Mouse (Mus musculus) ES-Bruce4 (cell line): ENCODE measurements around the gene Rcor3. TPM values are rescaled to one million over a fixed set of nuclear protein-coding genes. Genes with fewer than 3 reads are reported as not detected.

Experiments
- H3K27ac ChIP-seq: 2 replicates; pipeline ENCODE4 v1.5.1; 2012; ENCODE audit warnings: low read length, inconsistent platforms; ENCODE audit not compliant: insufficient read depth
- H3K27me3 ChIP-seq: 2 replicates; pipeline ENCODE4 v1.6.1; 2012; ENCODE audit warnings: mild to moderate bottlenecking, low read length, inconsistent platforms; ENCODE audit not compliant: control insufficient read depth, poor library complexity, insufficient read depth, severe bottlenecking
- H3K36me3 ChIP-seq: 2 replicates; pipeline ENCODE4 v1.6.1; 2012; ENCODE audit warnings: inconsistent platforms, mild to moderate bottlenecking, low read length, moderate library complexity; ENCODE audit not compliant: control insufficient read depth, poor library complexity, insufficient read depth, severe bottlenecking
- H3K4me1 ChIP-seq: one replicate; pipeline ENCODE4 v1.8.1; 2011; ENCODE audit warnings: low read length; ENCODE audit not compliant: control insufficient read depth, insufficient read depth
- H3K4me3 ChIP-seq: 2 replicates; pipeline ENCODE4 v1.5.1; 2011; ENCODE audit warnings: low read depth, mild to moderate bottlenecking, low read length
- H3K9ac ChIP-seq: 2 replicates; pipeline ENCODE4 v1.6.1; 2012; ENCODE audit warnings: low read depth, mild to moderate bottlenecking, inconsistent platforms; ENCODE audit not compliant: poor library complexity, severe bottlenecking
- H3K9me3 ChIP-seq: replicated peaks from 2 replicates; pipeline ENCODE4 v1.6.1; 2012; ENCODE audit warnings: mild to moderate bottlenecking, low read length, inconsistent platforms; ENCODE audit not compliant: control insufficient read depth, poor library complexity, insufficient read depth, severe bottlenecking
- CTCF ChIP-seq: IDR thresholded peaks from one replicate; pipeline ENCODE4 v1.8.1; 2011; ENCODE audit warnings: low read depth, low read length
- EP300 ChIP-seq: IDR thresholded peaks from 2 replicates; pipeline ENCODE4 v1.6.1; 2011; ENCODE audit warnings: low read depth, low read length; ENCODE audit not compliant: insufficient read depth
- POLR2A ChIP-seq: IDR thresholded peaks from one replicate; pipeline ENCODE4 v1.8.1; 2011; ENCODE audit warnings: low read length; ENCODE audit not compliant: insufficient read depth
- polyA plus RNA-seq: library from polyadenylated mRNA; stranded (reverse); fragments of >200 nt; gene quantifications from 2 replicates; pipeline ENCODE4 v1.2.4, GENCODE M21; 2011; ENCODE audit warnings: low read depth; ENCODE audit not compliant: missing spikeins, insufficient read depth, insufficient read length

The Rcor3 gene
- polyA plus RNA-seq, 1 experiment: 16.4 TPM

DNA sequence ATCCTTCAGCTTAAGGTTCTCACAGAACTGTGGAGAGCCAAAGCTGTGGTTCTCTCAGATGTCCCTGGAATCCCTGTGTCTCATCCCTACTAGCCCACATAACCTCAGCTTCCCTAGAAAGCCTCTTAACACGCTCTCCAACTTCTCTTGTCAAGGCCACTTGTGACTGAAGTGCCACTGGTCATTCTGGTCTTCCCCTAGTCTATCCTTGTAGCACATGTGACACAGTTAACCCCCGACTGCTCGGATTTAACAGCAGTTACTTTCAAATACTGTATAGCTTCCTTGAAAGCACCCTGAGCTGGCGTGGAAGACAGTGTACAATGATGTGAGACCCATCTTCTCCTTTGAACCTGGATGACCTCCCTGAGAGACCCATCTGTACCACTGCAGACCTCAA is 50.8 kb downstream of the Rcor3 start:
- Histone ChIP-seq H3K27ac (no peak overlapping the region), H3K27me3 (0 out of 2 replicates have a peak, but pooled peaks cover 3% of the 10 kb centered on the region), H3K36me3 (no peaks in the 10 kb centered on the region), H3K9me3 (no peaks in the 10 kb centered on the region), H3K4me3 (no peak overlapping the region), H3K4me1 (no peaks in the 10 kb centered on the region), H3K9ac (no peak overlapping the region)
- no peak for TF ChIP-seq EP300
- TF ChIP-seq POLR2A: no peak
- no peak for TF ChIP-seq CTCF

DNA sequence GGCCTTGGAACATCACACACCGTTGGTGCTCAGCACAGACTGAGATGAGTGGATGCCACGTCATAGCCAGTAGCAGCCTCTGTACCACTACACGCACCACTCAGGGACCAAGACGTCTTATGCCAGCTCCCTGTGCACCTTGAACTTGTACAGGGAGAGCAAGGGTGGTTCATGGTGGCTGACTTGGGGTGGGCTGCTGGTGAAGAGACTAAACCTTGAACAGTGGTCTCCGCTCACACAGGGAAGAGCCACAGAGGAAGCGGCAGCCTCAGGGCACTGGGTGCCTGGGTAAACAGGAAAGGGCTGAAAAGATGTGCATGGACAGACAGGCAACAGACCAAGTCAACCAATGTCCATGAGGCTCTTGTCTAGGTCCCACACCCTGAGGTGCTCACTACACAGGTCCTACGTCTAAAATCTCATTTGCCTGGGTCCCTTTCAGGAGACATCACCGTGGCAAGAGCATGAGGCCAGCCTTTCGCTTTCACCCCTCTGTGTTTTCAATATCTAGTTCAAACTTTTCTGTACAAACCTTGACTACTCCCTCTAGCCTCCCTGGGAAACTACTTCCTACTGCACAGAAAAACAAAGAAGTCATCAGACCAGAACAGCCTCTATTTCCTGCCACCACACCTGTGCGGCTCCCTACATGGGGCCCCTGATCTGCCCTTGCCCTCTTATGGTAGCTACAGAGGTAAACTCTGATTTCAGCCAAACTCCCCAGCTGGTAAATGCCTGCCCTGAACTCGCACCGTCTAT is 51.4 kb downstream of the Rcor3 start:
- TF ChIP-seq CTCF (no peak), POLR2A (no peak), EP300 (no peak)
- no peak overlapping the region for H3K9ac ChIP-seq
- H3K9me3 ChIP-seq: no peaks in the 10 kb centered on the region
- no peak overlapping the region for H3K27ac ChIP-seq
- no peaks in the 10 kb centered on the region for H3K27me3 ChIP-seq
- H3K4me1 ChIP-seq: no peaks in the 10 kb centered on the region
- H3K4me3 ChIP-seq: no peak overlapping the region
- no peaks in the 10 kb centered on the region for H3K36me3 ChIP-seq

DNA sequence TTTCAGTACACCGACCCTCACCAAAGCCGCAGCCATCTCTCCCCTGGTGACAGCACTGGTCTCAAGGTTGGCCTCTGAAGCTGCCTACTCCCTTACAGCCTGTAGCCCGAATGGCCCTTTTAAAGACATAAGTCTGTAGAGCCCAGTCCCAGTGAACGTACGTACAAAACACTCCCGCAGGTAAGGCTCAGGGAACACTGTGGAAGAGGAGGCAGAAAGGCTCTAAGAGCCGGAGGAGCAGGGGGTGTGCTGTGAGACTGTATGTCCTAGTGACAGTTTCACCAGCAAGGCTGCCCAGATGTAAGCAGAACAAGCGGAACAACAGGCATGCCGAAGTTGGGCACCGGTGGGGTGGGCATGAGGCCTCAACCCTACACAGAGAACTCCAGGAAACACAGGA is 52.6 kb downstream of the Rcor3 start:
- TF ChIP-seq CTCF (no peak), EP300 (no peak), POLR2A (no peak)
- no peaks in the 10 kb centered on the region for H3K36me3 ChIP-seq
- H3K27ac ChIP-seq: no peak overlapping the region

DNA sequence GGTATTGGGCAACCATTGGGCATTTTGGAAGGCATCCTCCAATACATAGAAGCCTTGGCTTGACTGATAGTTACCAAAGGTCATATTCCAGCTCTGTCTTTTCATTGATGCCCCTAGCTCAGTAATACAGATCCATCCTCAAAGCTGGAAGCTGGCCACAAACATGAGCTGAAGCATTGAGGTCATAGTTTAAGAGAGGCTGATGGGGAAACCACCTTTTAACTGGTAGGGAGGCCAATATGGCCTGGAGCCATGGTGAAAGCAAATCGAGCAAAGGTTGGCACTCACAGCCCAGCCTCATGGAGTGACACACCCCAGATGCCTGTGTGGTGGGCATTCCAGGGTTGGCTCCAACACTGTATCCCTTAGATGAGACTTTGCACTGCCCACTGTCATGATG is 55.2 kb downstream of the Rcor3 start:
- no peak overlapping the region for H3K27ac ChIP-seq
- H3K27me3 ChIP-seq: no peaks in the 10 kb centered on the region
- H3K9ac ChIP-seq: no peak overlapping the region
- H3K36me3 ChIP-seq: no peaks in the 10 kb centered on the region
- no peaks in the 10 kb centered on the region for H3K4me1 ChIP-seq
- H3K4me3 ChIP-seq: no peak overlapping the region
- no peaks in the 10 kb centered on the region for H3K9me3 ChIP-seq
- TF ChIP-seq CTCF (no peak), EP300 (no peak), POLR2A (no peak)

More for the DNA sequence above, 52.6 kb downstream of the Rcor3 start:
- Histone ChIP-seq H3K9me3 (no peaks in the 10 kb centered on the region), H3K27me3 (no peaks in the 10 kb centered on the region), H3K4me1 (no peaks in the 10 kb centered on the region), H3K4me3 (no peak overlapping the region), H3K9ac (no peak overlapping the region)

DNA sequence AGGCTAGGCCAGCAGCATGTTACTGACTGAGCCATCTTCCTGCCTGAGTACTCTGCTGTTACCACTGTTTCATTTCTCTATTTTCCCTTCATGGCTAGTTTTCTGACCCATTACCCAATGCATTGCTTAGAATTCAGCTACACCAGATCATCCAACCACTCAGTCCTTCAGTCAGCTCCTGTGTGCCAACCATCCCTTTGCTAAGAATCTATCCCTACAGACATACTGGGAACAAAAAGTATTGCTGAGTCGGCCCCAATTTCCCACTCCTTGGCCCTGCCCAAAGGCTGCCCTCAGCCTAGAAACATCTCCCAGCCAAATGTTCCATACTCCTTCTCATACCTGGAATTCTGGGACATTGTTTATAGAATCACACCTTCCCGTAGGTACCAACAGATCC is 56.7 kb downstream of the Rcor3 start:
- Histone ChIP-seq H3K4me3 (no peak overlapping the region), H3K4me1 (no peaks in the 10 kb centered on the region), H3K9ac (no peak overlapping the region), H3K36me3 (no peaks in the 10 kb centered on the region), H3K27me3 (no peaks in the 10 kb centered on the region), H3K9me3 (no peaks in the 10 kb centered on the region), H3K27ac (no peak overlapping the region)
- TF ChIP-seq EP300: no peak
- TF ChIP-seq POLR2A: no peak
- TF ChIP-seq CTCF: no peak

DNA sequence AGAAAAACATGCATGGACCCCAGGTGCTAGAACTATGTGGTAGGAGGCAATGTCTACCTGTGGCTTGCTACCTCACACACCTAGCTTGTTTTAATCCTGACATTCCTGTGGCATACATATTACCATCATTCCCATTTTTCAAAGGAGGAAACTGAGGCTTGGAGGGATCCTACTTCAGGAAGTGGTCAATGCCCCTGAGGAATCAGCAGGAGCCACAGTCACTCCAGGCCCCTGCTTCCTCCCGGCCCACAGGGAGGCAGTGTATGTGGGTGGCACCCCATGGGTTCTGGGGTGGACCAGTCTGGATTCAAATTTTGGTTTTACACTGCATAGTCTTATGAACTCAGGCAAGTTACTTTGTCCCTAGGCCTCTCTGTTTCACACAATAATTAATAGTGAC is 58.7 kb downstream of the Rcor3 start:
- no peak for TF ChIP-seq CTCF
- H3K27ac ChIP-seq: no peak overlapping the region

More for the DNA sequence above, 58.7 kb downstream of the Rcor3 start:
- no peaks in the 10 kb centered on the region for H3K27me3 ChIP-seq
- H3K9me3 ChIP-seq: no peaks in the 10 kb centered on the region
- H3K9ac ChIP-seq: no peak overlapping the region
- no peaks in the 10 kb centered on the region for H3K4me1 ChIP-seq
- no peak overlapping the region for H3K4me3 ChIP-seq
- no peaks in the 10 kb centered on the region for H3K36me3 ChIP-seq
